Mouse (Mus musculus) 3134 (cell line): ENCODE data around the gene Ppm1h.

Experiments used
- DNase-seq: peaks from one replicate; pipeline ENCODE4 v3.0.0-alpha.2; 2011; ENCODE audit warnings: low spot score; ENCODE audit not compliant: insufficient read length; ENCODE audit errors: extremely low read depth

Ppm1h gene

GRCm38 (mm10) chr10:122803906-122804305 is 125.3 kb downstream of the Ppm1h start:
- peak; percentile 59 for DNase-seq

GRCm38 (mm10) chr10:122805866-122806265 is 127.3 kb downstream of the Ppm1h start:
- DNase-seq = no peak

- DNase-seq = peak; percentile 65
Observed at GRCm38 (mm10) chr10:122807127-122808105, 128.9 kb downstream of the Ppm1h start.

GRCm38 (mm10) chr10:122808186-122808585 is 129.6 kb downstream of the Ppm1h start:
- DNase-seq = no peak

- no peak for DNase-seq
Observed at GRCm38 (mm10) chr10:122809851-122810250, 131.3 kb downstream of the Ppm1h start.

GRCm38 (mm10) chr10:122815094-122815493 is 136.5 kb downstream of the Ppm1h start:
- peak; percentile 67 for DNase-seq

GRCm38 (mm10) chr10:122817741-122818140 is 139.2 kb downstream of the Ppm1h start:
- no peak for DNase-seq

- no peak for DNase-seq
Observed at GRCm38 (mm10) chr10:122819808-122820207, 141.2 kb downstream of the Ppm1h start.

- no peak for DNase-seq
Observed at GRCm38 (mm10) chr10:122821549-122821948, 143.0 kb downstream of the Ppm1h start.

GRCm38 (mm10) chr10:122823642-122824041 is 145.1 kb downstream of the Ppm1h start:
- no peak for DNase-seq

GRCm38 (mm10) chr10:122826696-122827331 is 148.3 kb downstream of the Ppm1h start:
- no peak for DNase-seq

- no peak for DNase-seq
Observed at GRCm38 (mm10) chr10:122827719-122828414, 149.3 kb downstream of the Ppm1h start.

- no peak for DNase-seq
Observed at GRCm38 (mm10) chr10:122829801-122830217, 151.2 kb downstream of the Ppm1h start.

GRCm38 (mm10) chr10:122830638-122831037 is 152.1 kb downstream of the Ppm1h start:
- DNase-seq = no peak

- DNase-seq = no peak
Observed at GRCm38 (mm10) chr10:122842014-122842413, 163.5 kb downstream of the Ppm1h start.

GRCm38 (mm10) chr10:122842961-122843360 is 164.4 kb downstream of the Ppm1h start:
- DNase-seq = no peak

- no peak for DNase-seq
Observed at GRCm38 (mm10) chr10:122845471-122845870, 166.9 kb downstream of the Ppm1h start.

- DNase-seq = no peak
Observed at GRCm38 (mm10) chr10:122846476-122846875, 167.9 kb downstream of the Ppm1h start.

- DNase-seq = no peak
Observed at GRCm38 (mm10) chr10:122848020-122848457, 169.5 kb downstream of the Ppm1h start.

- no peak for DNase-seq
Observed at GRCm38 (mm10) chr10:122851267-122852160, 173.0 kb downstream of the Ppm1h start.
